Mouse (Mus musculus): Measurements from ENCODE around the gene Gdf3. TPM values are rescaled to one million over a fixed set of nuclear protein-coding genes. Genes with fewer than 3 reads are reported as not detected.
A peak's percentile ranks its signal among the peaks of the same experiment; 100 is the strongest.

Gdf3 gene
- polyA plus RNA-seq, 2 experiments: 0.11 to 0.20 TPM

DNA sequence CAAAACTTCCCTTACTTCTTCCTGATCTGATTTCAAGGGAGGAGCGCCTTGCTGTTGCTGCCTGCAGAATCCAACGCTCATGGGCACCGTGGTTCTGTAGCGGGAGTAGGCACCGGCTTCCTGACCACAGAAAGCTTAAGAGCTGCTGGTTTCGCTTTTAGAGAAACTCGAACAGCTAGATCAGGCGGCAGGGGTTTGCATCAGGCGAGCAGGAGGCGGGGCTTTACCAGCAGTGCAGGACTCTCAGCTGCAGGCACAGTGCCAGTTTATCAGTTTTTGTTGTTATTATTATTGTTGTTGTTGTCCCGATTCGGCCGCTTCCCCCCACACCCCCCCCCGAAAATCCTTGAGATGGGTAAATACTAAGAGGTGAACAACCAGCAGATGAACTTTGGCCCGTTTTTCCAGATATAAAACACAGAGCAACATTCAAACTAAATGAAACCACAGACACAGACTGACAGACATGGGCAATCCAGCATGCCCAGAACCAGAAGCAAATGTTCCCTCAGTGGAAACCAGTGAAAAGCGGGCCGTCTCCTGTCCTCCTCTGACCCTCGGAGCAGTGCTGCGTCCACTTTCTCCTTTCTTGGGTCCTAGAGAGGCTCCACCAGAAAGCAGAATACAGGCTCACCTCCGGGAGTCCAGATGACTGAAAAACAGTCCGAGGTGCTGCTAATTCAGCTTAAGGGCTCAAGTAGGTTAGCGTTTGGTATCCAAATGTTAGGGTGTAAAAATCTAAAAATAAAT lies 7.5 kb downstream of the Gdf3 start, which contains the start of gene Apobec1:
TSS of gene Apobec1 (minus strand) at position 203 of the 750 bp plus-strand sequence.
- peak; percentile 84 for ATAC-seq (ENCODE audit: low FRiP score, low read depth)
- WGBS: 6% methylated on average over 22 of the region's 22 CpGs
- H3K27ac ChIP-seq (replicated peaks; ENCODE audit: low read depth, low read length): no peak within 1 kb of the TSS
- H3K9me3 ChIP-seq (ENCODE audit: control insufficient read depth, low read length): no peaks in the 10 kb centered on the region
- DNase-seq (ENCODE audit: low spot score): peak; percentile 87
- peak within 1 kb of the TSS; percentile 48 for H3K9ac ChIP-seq (ENCODE audit: low read depth, low read length, severe bottlenecking)
- no peaks in the 10 kb centered on the region for H3K27me3 ChIP-seq (ENCODE audit: control insufficient read depth, insufficient read depth, low read length)
- peak; percentile 24; the same call in 1 of the 2 replicates for TF ChIP-seq POLR2A (IDR thresholded peaks at IDR 0.05; ENCODE audit: borderline replicate concordance, extremely low read depth, insufficient read depth, insufficient read length)
- H3K36me3 ChIP-seq (ENCODE audit: control insufficient read depth, insufficient read depth, low read length): no peaks in the 10 kb centered on the region
- peak within 1 kb of the TSS; percentile 36 for H3K4me3 ChIP-seq (replicated peaks; ENCODE audit: low read length)
- H3K4me1 ChIP-seq (ENCODE audit: control insufficient read depth, insufficient read depth, low read length): no peaks in the 10 kb centered on the region
- H3K4me2 ChIP-seq (replicated peaks; ENCODE audit: low read depth, low read length, severe bottlenecking): peak within 1 kb of the TSS; percentile 44

DNA sequence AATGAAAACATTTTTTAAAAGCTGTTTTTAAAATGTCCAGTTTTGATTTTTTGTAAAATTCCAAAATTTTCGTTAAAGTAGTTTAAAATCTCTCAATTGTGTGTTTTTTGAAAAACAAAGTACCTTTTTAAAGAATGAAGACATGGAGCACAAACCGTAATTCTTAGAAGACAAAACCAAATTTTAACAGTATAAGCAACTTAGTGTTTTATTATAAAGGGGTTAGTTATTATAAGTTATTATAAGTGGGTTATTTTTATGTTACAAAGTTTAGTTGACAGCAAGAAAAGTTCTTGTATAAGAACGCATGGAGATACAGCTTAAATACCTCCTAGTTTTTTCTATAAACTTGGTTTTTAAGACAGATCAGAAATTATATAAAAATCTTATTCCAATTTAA lies 8.3 kb downstream of the Gdf3 start:
- no peak for TF ChIP-seq POLR2A (IDR thresholded peaks at IDR 0.05; ENCODE audit: borderline replicate concordance, extremely low read depth, insufficient read depth, insufficient read length)
- ATAC-seq (ENCODE audit: low FRiP score, low read depth) (no peak), DNase-seq (ENCODE audit: low spot score) (no peak)
- no peaks in the 10 kb centered on the region for H3K27me3 ChIP-seq (ENCODE audit: control insufficient read depth, insufficient read depth, low read length)
- no peak overlapping the region; the same call in 1 of the 2 replicates for H3K9ac ChIP-seq (ENCODE audit: low read depth, low read length, severe bottlenecking)
- no peaks in the 10 kb centered on the region for H3K9me3 ChIP-seq (ENCODE audit: control insufficient read depth, low read length)
- peak overlapping the region; percentile 36 for H3K4me3 ChIP-seq (replicated peaks; ENCODE audit: low read length)
- 85% methylated on average over 3 of the region's 3 CpGs for WGBS
- no peak overlapping the region for H3K27ac ChIP-seq (replicated peaks; ENCODE audit: low read depth, low read length)
- H3K4me2 ChIP-seq (replicated peaks; ENCODE audit: low read depth, low read length, severe bottlenecking): peak overlapping the region; percentile 44
- H3K36me3 ChIP-seq (ENCODE audit: control insufficient read depth, insufficient read depth, low read length): no peaks in the 10 kb centered on the region
- H3K4me1 ChIP-seq (ENCODE audit: control insufficient read depth, insufficient read depth, low read length): no peaks in the 10 kb centered on the region

DNA sequence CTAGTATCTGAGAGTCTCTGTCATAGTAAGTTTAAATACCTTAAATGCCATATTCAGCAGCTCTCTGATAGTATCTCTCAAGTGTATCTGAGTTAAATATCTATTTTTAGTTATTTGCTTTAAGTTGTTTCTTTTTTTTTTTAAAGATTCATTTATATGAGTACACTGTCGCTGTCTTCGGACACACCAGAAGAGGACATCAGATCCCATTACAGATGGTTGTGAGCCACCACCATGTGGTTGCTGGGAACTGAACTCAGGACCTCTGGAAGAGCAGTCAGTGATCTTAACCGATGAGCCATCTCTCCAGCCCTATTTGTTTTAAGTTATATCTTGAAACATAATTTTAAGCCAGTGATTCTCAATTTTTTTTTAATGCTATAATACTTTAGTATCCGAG lies 8.9 kb downstream of the Gdf3 start:
- Histone ChIP-seq H3K4me2 (replicated peaks; ENCODE audit: low read depth, low read length, severe bottlenecking) (no peak overlapping the region), H3K9me3 (ENCODE audit: control insufficient read depth, low read length) (no peaks in the 10 kb centered on the region), H3K4me1 (ENCODE audit: control insufficient read depth, insufficient read depth, low read length) (no peaks in the 10 kb centered on the region), H3K36me3 (ENCODE audit: control insufficient read depth, insufficient read depth, low read length) (no peaks in the 10 kb centered on the region), H3K4me3 (replicated peaks; ENCODE audit: low read length) (no peak overlapping the region), H3K27ac (replicated peaks; ENCODE audit: low read depth, low read length) (no peak overlapping the region), H3K27me3 (ENCODE audit: control insufficient read depth, insufficient read depth, low read length) (no peaks in the 10 kb centered on the region), H3K9ac (ENCODE audit: low read depth, low read length, severe bottlenecking) (no peak overlapping the region)
- WGBS: 87% methylated on average over 4 of the region's 4 CpGs
- TF ChIP-seq POLR2A (IDR thresholded peaks at IDR 0.05; ENCODE audit: borderline replicate concordance, extremely low read depth, insufficient read depth, insufficient read length): no peak
- DNase-seq (ENCODE audit: low spot score): no peak
- ATAC-seq (ENCODE audit: low FRiP score, low read depth): no peak

DNA sequence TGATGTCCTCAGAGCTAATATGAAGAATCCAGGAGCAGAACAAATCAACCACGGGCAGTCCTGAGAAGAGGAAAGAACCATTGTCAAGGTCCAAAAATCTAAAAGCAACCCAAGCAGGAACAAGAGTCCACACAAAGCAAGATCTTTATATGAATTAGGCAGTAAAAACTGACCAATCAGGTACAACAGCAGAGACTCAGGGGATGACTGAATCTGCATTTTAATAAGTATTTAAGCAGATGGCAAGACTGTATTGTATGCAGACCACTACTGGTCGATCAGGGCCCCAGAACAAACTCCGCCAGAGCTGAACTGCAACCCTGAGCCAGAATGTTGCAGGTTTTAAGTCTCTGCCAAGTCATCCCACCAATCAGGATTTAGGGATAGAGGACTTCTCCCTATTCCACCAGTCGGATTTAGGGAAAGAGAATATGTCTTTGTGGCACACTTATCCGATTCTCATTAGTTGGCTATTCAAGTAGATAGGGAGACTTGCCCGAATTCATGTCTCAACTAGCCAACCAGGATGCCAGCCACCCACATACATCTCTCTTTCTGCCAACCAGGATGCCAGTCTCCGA lies 9.7 kb downstream of the Gdf3 start:
- Histone ChIP-seq H3K9ac (ENCODE audit: low read depth, low read length, severe bottlenecking) (no peak overlapping the region), H3K4me1 (ENCODE audit: control insufficient read depth, insufficient read depth, low read length) (no peaks in the 10 kb centered on the region), H3K27ac (replicated peaks; ENCODE audit: low read depth, low read length) (no peak overlapping the region), H3K4me3 (replicated peaks; ENCODE audit: low read length) (no peak overlapping the region), H3K27me3 (ENCODE audit: control insufficient read depth, insufficient read depth, low read length) (no peaks in the 10 kb centered on the region), H3K4me2 (replicated peaks; ENCODE audit: low read depth, low read length, severe bottlenecking) (no peak overlapping the region), H3K36me3 (ENCODE audit: control insufficient read depth, insufficient read depth, low read length) (no peaks in the 10 kb centered on the region), H3K9me3 (ENCODE audit: control insufficient read depth, low read length) (no peaks in the 10 kb centered on the region)
- TF ChIP-seq POLR2A (IDR thresholded peaks at IDR 0.05; ENCODE audit: borderline replicate concordance, extremely low read depth, insufficient read depth, insufficient read length): no peak
- DNase-seq (ENCODE audit: low spot score) (no peak), ATAC-seq (ENCODE audit: low FRiP score, low read depth) (no peak)
- WGBS: 82% methylated on average over 7 of the region's 7 CpGs

DNA sequence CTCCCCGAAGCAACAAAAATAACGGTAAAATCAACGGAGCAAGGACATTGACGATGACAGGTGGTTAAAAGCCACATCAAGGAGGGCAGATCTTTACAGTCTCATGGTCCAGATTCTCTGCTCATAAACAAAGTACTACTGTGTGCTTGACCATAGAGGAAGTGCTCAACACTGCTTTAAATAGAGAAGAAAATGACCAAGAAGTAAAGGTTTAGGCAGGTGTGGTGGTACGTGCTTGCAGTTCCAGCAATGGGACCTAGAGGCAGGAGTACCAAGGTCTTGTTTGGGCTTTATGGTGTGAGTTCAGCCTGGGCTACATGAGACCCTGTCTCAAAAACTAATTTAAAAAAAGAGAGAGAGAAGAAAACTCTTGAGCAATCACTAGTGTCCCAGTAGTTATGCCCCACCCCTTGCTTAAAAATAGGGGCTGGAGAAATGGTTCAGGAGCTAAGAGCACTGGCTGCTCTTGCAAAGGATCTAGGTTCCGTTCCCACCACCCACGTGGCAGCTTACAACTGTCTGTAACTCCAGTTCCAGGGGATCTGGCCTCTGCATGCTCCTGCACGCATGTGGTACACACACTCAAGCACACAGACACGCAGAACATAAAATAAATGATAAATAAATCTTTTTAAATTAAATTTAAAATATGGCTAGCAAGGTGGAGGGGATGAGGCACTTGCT lies 10.7 kb downstream of the Gdf3 start:
- no peak for TF ChIP-seq POLR2A (IDR thresholded peaks at IDR 0.05; ENCODE audit: borderline replicate concordance, extremely low read depth, insufficient read depth, insufficient read length)
- 88% methylated on average over 9 of the region's 9 CpGs for WGBS
- Histone ChIP-seq H3K9ac (ENCODE audit: low read depth, low read length, severe bottlenecking) (no peak overlapping the region), H3K4me2 (replicated peaks; ENCODE audit: low read depth, low read length, severe bottlenecking) (no peak overlapping the region), H3K36me3 (ENCODE audit: control insufficient read depth, insufficient read depth, low read length) (no peaks in the 10 kb centered on the region), H3K9me3 (ENCODE audit: control insufficient read depth, low read length) (no peaks in the 10 kb centered on the region), H3K27me3 (ENCODE audit: control insufficient read depth, insufficient read depth, low read length) (no peaks in the 10 kb centered on the region), H3K4me1 (ENCODE audit: control insufficient read depth, insufficient read depth, low read length) (no peaks in the 10 kb centered on the region), H3K27ac (replicated peaks; ENCODE audit: low read depth, low read length) (no peak overlapping the region), H3K4me3 (replicated peaks; ENCODE audit: low read length) (no peak overlapping the region)
- DNase-seq (ENCODE audit: low spot score): no peak
- no peak for ATAC-seq (ENCODE audit: low FRiP score, low read depth)

Measured in limb, embryonic 14.5 days (tissue).